Mouse (Mus musculus): ENCODE results near the gene Slpi. TPM values are rescaled to one million over a fixed set of nuclear protein-coding genes. Genes with fewer than 3 reads are reported as not detected.
"Not testable (repeated sequence)": the region's sequence is repeated elsewhere in the genome, so short reads cannot be mapped to it uniquely, and the experiment has no call there.

The Slpi gene
- polyA plus RNA-seq, 1 experiment from 2014 or later, result 0.76 TPM

- not testable (repeated sequence) for ATAC-seq (ENCODE audit: insufficient number of reproducible peaks, low FRiP score, low TSS enrichment, low read depth); H3K9me3 ChIP-seq (ENCODE audit: control insufficient read depth, low read length); DNase-seq (ENCODE audit: low spot score); H3K4me1 ChIP-seq (ENCODE audit: control insufficient read depth, insufficient read depth, low read length); H3K9ac ChIP-seq (ENCODE audit: low read length); H3K4me3 ChIP-seq (ENCODE audit: low read depth, low read length); H3K27me3 ChIP-seq (ENCODE audit: control insufficient read depth, insufficient read depth, low read length); H3K27ac ChIP-seq (replicated peaks; ENCODE audit: low read depth, low read length); H3K36me3 ChIP-seq (ENCODE audit: control insufficient read depth, insufficient read depth, low read length); H3K4me2 ChIP-seq (ENCODE audit: low read depth, severe bottlenecking)
- 73% methylated on average over 3 of the region's 3 CpGs for WGBS
These were observed 56.5 kb downstream of the Slpi start, which contains the start of gene Svs5 for GRCm38 (mm10) chr2:164332440-164332839. Gene Svs5 (plus strand): TSS chr2:164332740.

- Histone ChIP-seq H3K27ac (replicated peaks; ENCODE audit: low read depth, low read length) (no peak overlapping the region), H3K4me1 (ENCODE audit: control insufficient read depth, insufficient read depth, low read length) (no peaks in the 10 kb centered on the region), H3K36me3 (ENCODE audit: control insufficient read depth, insufficient read depth, low read length) (no peaks in the 10 kb centered on the region), H3K4me2 (ENCODE audit: low read depth, severe bottlenecking) (no peak overlapping the region), H3K9me3 (ENCODE audit: control insufficient read depth, low read length) (no peaks in the 10 kb centered on the region), H3K27me3 (ENCODE audit: control insufficient read depth, insufficient read depth, low read length) (no peaks in the 10 kb centered on the region), H3K4me3 (ENCODE audit: low read depth, low read length) (no peak overlapping the region), H3K9ac (ENCODE audit: low read length) (no peak overlapping the region)
- DNase-seq (ENCODE audit: low spot score) (no peak), ATAC-seq (ENCODE audit: insufficient number of reproducible peaks, low FRiP score, low TSS enrichment, low read depth) (no peak)
- WGBS, result 91% methylated on average over 6 of the region's 6 CpGs
These were observed 67.9 kb downstream of the Slpi start for GRCm38 (mm10) chr2:164320983-164321382.

- DNase-seq (ENCODE audit: low spot score), result not testable (repeated sequence)
These were observed 72.4 kb downstream of the Slpi start, which contains the start of gene Svs6 for GRCm38 (mm10) chr2:164316451-164316850. Gene Svs6 (plus strand): TSS chr2:164316751.

GRCm38 (mm10) chr2:164315460-164315859 is 73.4 kb downstream of the Slpi start:
- H3K36me3 ChIP-seq (ENCODE audit: control insufficient read depth, insufficient read depth, low read length); DNase-seq (ENCODE audit: low spot score); H3K4me3 ChIP-seq (ENCODE audit: low read depth, low read length); H3K27ac ChIP-seq (replicated peaks; ENCODE audit: low read depth, low read length); H3K4me1 ChIP-seq (ENCODE audit: control insufficient read depth, insufficient read depth, low read length); H3K27me3 ChIP-seq (ENCODE audit: control insufficient read depth, insufficient read depth, low read length); H3K9ac ChIP-seq (ENCODE audit: low read length); H3K4me2 ChIP-seq (ENCODE audit: low read depth, severe bottlenecking); ATAC-seq (ENCODE audit: insufficient number of reproducible peaks, low FRiP score, low TSS enrichment, low read depth); H3K9me3 ChIP-seq (ENCODE audit: control insufficient read depth, low read length): not testable (repeated sequence)

More at GRCm38 (mm10) chr2:164316451-164316850, 72.4 kb downstream of the Slpi start, which contains the start of gene Svs6:
- not testable (repeated sequence) for ATAC-seq (ENCODE audit: insufficient number of reproducible peaks, low FRiP score, low TSS enrichment, low read depth); H3K4me2 ChIP-seq (ENCODE audit: low read depth, severe bottlenecking); H3K9ac ChIP-seq (ENCODE audit: low read length); H3K4me1 ChIP-seq (ENCODE audit: control insufficient read depth, insufficient read depth, low read length); H3K27ac ChIP-seq (replicated peaks; ENCODE audit: low read depth, low read length); H3K36me3 ChIP-seq (ENCODE audit: control insufficient read depth, insufficient read depth, low read length); H3K27me3 ChIP-seq (ENCODE audit: control insufficient read depth, insufficient read depth, low read length); H3K4me3 ChIP-seq (ENCODE audit: low read depth, low read length); H3K9me3 ChIP-seq (ENCODE audit: control insufficient read depth, low read length)
- WGBS, result 88% methylated on average over 1 of the region's 1 CpGs

GRCm38 (mm10) chr2:164312599-164312998 is 76.3 kb downstream of the Slpi start:
- Histone ChIP-seq H3K36me3 (ENCODE audit: control insufficient read depth, insufficient read depth, low read length) (no peaks in the 10 kb centered on the region), H3K9ac (ENCODE audit: low read length) (no peak overlapping the region), H3K27me3 (ENCODE audit: control insufficient read depth, insufficient read depth, low read length) (no peaks in the 10 kb centered on the region), H3K9me3 (ENCODE audit: control insufficient read depth, low read length) (no peaks in the 10 kb centered on the region), H3K27ac (replicated peaks; ENCODE audit: low read depth, low read length) (no peak overlapping the region), H3K4me3 (ENCODE audit: low read depth, low read length) (no peak overlapping the region), H3K4me1 (ENCODE audit: control insufficient read depth, insufficient read depth, low read length) (no peaks in the 10 kb centered on the region), H3K4me2 (ENCODE audit: low read depth, severe bottlenecking) (no peak overlapping the region)
- 88% methylated on average over 5 of the region's 5 CpGs for WGBS
- no peak for ATAC-seq (ENCODE audit: insufficient number of reproducible peaks, low FRiP score, low TSS enrichment, low read depth)
- no peak for DNase-seq (ENCODE audit: low spot score)

Small RNAs within 50 kb of the gene (microRNA-seq; reads per million reads assigned to microRNA genes)
- gene Mir7678, result not detected

Other genes starting within 250 kb of the Slpi start
- 0.40 and 0.43 TPM in 2 replicates for gene Kcns1, start 218.0 kb downstream of the Slpi start, polyA plus RNA-seq (2014; fragmentation: Nextera tagmentation; extraction: Ambion mirVana)
- not detected in 2 replicates for gene Wfdc5, start 206.4 kb downstream of the Slpi start, polyA plus RNA-seq (2014; fragmentation: Nextera tagmentation; extraction: Ambion mirVana)
- gene Wfdc12, start 198.5 kb downstream of the Slpi start, polyA plus RNA-seq (2014; fragmentation: Nextera tagmentation; extraction: Ambion mirVana), result not detected in 2 replicates
- gene Wfdc15a, start 189.0 kb downstream of the Slpi start, polyA plus RNA-seq (2014; fragmentation: Nextera tagmentation; extraction: Ambion mirVana), result not detected in 2 replicates
- gene Wfdc15b, start 167.4 kb downstream of the Slpi start, polyA plus RNA-seq (2014; fragmentation: Nextera tagmentation; extraction: Ambion mirVana), result not detected in 2 replicates
- not detected in 2 replicates for gene Svs2, start 150.6 kb downstream of the Slpi start, polyA plus RNA-seq (2014; fragmentation: Nextera tagmentation; extraction: Ambion mirVana)
- gene Svs3b, start 132.5 kb downstream of the Slpi start, polyA plus RNA-seq (2014; fragmentation: Nextera tagmentation; extraction: Ambion mirVana), result not detected in 2 replicates
- gene Svs4, start 110.6 kb downstream of the Slpi start, polyA plus RNA-seq (2014; fragmentation: Nextera tagmentation; extraction: Ambion mirVana), result not detected in 2 replicates
- gene Svs3a, start 99.8 kb downstream of the Slpi start, polyA plus RNA-seq (2014; fragmentation: Nextera tagmentation; extraction: Ambion mirVana), result not detected in 2 replicates
- gene Svs6, start 72.3 kb downstream of the Slpi start, polyA plus RNA-seq (2014; fragmentation: Nextera tagmentation; extraction: Ambion mirVana), result not detected in 2 replicates
- gene Svs5, start 56.4 kb downstream of the Slpi start, polyA plus RNA-seq (2014; fragmentation: Nextera tagmentation; extraction: Ambion mirVana), result not detected in 2 replicates
- gene Rbpjl, start 14.0 kb upstream of the Slpi start, polyA plus RNA-seq (2014; fragmentation: Nextera tagmentation; extraction: Ambion mirVana), result 0.04 and 0.16 TPM in 2 replicates
- gene Matn4, start 16.1 kb upstream of the Slpi start, polyA plus RNA-seq (2014; fragmentation: Nextera tagmentation; extraction: Ambion mirVana), result 2.7 and 3.6 TPM in 2 replicates
- 22.6 and 23.6 TPM in 2 replicates for gene Sdc4, start 54.8 kb upstream of the Slpi start, polyA plus RNA-seq (2014; fragmentation: Nextera tagmentation; extraction: Ambion mirVana)
- gene Sys1, start 67.9 kb upstream of the Slpi start, polyA plus RNA-seq (2014; fragmentation: Nextera tagmentation; extraction: Ambion mirVana), result 52.6 and 53.6 TPM in 2 replicates
- 2.8 and 3.6 TPM in 2 replicates for gene Gm20458, start 71.9 kb upstream of the Slpi start, polyA plus RNA-seq (2014; fragmentation: Nextera tagmentation; extraction: Ambion mirVana)
- not detected in 2 replicates for gene Trp53tg5, start 84.6 kb upstream of the Slpi start, polyA plus RNA-seq (2014; fragmentation: Nextera tagmentation; extraction: Ambion mirVana)
- gene Dbndd2, start 97.0 kb upstream of the Slpi start, polyA plus RNA-seq (2014; fragmentation: Nextera tagmentation; extraction: Ambion mirVana), result 0.38 and 1.3 TPM in 2 replicates
- 40.4 and 42.2 TPM in 2 replicates for gene Pigt, start 108.4 kb upstream of the Slpi start, polyA plus RNA-seq (2014; fragmentation: Nextera tagmentation; extraction: Ambion mirVana)
- 38.7 and 38.9 TPM in 2 replicates for gene Wfdc2, start 173.3 kb upstream of the Slpi start, polyA plus RNA-seq (2014; fragmentation: Nextera tagmentation; extraction: Ambion mirVana)
- gene Spint3, start 184.4 kb upstream of the Slpi start, polyA plus RNA-seq (2014; fragmentation: Nextera tagmentation; extraction: Ambion mirVana), result not detected in 2 replicates
- gene Wfdc6a, start 196.4 kb upstream of the Slpi start, polyA plus RNA-seq (2014; fragmentation: Nextera tagmentation; extraction: Ambion mirVana), result not detected in 2 replicates
- gene Eppin, start 204.5 kb upstream of the Slpi start, polyA plus RNA-seq (2014; fragmentation: Nextera tagmentation; extraction: Ambion mirVana), result not detected in 2 replicates
- gene Wfdc6b, start 224.4 kb upstream of the Slpi start, polyA plus RNA-seq (2014; fragmentation: Nextera tagmentation; extraction: Ambion mirVana), result not detected in 2 replicates
- not detected in 2 replicates for gene Wfdc8, start 224.5 kb upstream of the Slpi start, polyA plus RNA-seq (2014; fragmentation: Nextera tagmentation; extraction: Ambion mirVana)
- gene Wfdc16, start 249.7 kb upstream of the Slpi start, polyA plus RNA-seq (2014; fragmentation: Nextera tagmentation; extraction: Ambion mirVana), result not detected in 2 replicates

Measured in limb, embryonic 11.5 days (tissue).